Mouse (Mus musculus) MEL-GATA-1-ER (cell line): ENCODE results near the gene Nfe2l2.
"Not testable (repeated sequence)": the region's sequence is repeated elsewhere in the genome, so short reads cannot be mapped to it uniquely, and the experiment has no call there.

Source experiments
- DNase-seq: peaks from one replicate; pipeline ENCODE4 v3.0.0-alpha.2; 2012; ENCODE audit warnings: low read depth; ENCODE audit errors: extremely low read depth

Gene Nfe2l2

GRCm38 (mm10) chr2:75650437-75650836 lies 54.0 kb downstream of the Nfe2l2 start:
- DNase-seq, result no peak

DNA sequence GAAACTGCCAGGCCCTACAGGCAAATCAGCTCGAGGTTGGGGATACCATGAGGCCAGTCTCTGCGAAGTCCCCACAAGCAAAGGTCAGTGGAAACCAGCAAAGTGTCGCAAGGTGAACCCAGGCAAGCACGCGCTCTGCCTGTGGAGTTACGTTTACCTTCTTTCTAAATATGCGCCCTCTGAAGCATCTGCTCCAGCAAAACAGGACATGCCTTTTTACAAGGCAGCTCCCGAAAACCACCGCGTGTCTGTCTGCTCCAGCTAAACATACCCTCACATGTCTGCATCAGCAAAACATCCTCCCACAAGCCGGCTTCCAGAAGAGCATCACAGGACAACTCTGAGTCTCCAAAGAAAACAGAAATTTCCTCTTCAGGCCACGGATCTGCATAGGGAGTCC lies 59.2 kb downstream of the Nfe2l2 start:
- no peak for DNase-seq

GRCm38 (mm10) chr2:75643950-75644349 lies 60.5 kb downstream of the Nfe2l2 start:
- no peak for DNase-seq

DNA sequence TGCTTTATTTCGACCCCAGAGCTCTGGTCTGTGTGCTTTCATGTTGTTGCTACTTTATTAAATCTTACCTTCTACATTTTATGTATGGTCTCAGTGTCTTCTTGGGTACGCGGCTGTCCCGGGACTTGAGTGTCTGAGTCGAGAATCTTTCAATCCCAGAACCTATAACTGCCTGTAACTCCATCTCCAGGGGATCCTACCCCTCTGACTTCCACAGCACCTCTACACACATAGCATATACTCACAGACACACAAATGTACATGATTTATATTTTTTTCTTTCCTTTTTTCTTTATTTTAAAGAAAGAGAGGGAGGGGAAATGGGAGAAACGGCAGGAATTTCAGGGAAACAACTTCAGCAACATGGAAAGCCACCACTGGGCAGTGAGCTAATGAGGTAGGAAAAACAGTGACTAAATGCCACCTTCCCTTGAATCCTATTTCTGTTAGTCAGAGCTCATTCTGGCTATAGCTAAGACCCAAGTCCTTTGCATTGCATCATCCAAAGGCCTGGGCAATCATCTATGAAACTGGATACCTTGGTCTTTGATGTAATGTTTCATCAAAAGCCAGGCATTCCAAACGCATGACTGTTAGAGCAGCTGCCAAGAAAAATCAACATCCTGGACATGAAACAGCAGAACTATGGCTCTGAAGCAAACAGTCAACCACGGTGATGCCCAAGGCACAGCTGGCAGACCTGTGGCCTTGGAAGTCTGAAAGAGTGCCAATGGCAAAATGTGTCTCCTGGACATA lies 61.5 kb downstream of the Nfe2l2 start:
- DNase-seq, result no peak

- not testable (repeated sequence) for DNase-seq
Measured at GRCm38 (mm10) chr2:75642312-75642711, 62.1 kb downstream of the Nfe2l2 start.

- not testable (repeated sequence) for DNase-seq
Measured at GRCm38 (mm10) chr2:75639535-75639934, 64.9 kb downstream of the Nfe2l2 start.

GRCm38 (mm10) chr2:75637822-75638221 lies 66.6 kb downstream of the Nfe2l2 start:
- not testable (repeated sequence) for DNase-seq

DNA sequence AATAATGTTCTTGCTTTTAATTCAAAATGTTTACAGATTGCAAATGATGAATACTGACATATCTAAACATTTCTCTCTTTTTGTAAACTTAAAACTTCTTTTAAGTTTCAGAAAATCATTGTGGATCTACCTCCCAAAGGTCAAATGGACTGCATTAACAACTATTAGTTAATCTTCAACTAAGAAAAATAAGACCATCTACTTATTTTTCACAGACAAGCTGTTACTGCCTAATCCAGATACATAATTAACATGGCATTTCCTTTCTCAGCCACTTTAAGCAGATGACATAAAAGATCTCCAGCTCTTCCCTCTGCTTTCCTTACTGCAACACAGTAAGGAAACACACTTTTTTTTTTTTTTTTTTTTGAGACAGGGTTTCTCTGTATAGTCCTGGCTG lies 67.1 kb downstream of the Nfe2l2 start:
- DNase-seq, result no peak

DNA sequence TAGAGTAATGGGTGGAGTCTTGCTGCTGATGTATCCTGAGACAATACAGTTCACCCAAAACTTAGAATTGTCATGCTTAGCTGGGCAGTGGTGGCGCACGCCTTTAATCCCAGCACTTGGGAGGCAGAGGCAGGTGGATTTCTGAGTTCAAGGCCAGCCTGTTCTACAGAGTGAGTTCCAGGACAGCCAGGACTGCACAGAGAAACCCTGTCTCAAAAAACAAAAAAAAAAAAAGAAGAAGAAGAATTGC lies 67.5 kb downstream of the Nfe2l2 start:
- not testable (repeated sequence) for DNase-seq

DNA sequence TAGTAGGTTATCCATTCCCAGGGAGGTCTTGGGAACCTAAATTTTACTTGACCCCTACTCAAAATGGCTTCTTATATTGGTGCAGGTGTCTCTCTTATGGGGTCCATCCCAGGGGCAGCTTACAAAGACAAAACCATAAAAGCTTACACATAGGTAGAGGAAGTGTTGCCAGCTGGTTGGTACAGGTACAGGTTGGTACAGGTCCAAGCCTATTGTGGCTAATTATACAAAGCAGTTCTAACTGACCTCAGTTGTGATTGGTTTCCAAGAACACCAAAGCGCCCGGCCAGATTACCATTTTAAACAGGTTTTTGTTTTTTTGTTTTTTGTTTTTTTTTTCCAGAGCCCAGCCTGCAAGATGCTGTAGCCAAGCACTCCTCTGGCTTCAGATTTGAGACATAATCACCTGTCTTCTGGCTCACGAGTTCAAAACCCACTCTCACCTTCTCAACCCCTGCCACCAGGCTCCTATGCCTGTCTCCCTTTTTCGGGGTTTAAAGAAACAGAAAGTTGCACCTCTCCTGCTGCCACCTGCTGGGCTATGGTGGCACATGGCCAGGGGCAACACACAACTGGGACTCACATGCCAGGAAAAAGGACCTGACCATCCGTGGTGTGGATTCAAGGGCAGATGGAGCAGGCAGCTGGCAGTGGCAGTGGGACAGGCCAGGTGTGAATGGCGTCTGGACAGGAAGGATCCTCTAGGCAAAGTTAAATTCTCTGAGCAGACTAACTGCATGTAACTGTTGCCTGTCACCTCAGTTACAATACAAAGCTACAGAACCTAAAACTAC lies 68.0 kb downstream of the Nfe2l2 start:
- DNase-seq, result no peak

DNA sequence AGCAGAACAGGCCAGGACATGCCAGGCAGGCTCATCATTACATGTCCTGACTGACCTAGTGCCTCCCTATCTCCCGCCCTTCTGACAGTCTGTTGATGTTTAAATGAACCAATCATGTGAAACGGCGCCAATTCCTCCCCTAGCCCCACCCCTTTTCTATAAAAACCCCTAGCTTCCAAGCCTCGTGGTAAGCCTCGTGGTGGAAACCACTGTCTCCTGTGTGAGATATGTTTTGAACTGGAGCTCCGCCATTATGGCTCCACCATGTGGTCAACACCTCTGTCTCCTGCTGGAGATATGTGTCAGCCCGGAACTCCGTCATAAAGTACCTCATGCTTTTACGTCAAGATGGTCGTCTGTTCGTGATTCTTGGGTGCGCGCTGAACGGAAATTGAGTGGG lies 70.0 kb downstream of the Nfe2l2 start:
- DNase-seq, result not testable (repeated sequence)

- DNase-seq, result no peak
Measured at GRCm38 (mm10) chr2:75633784-75634183, 70.7 kb downstream of the Nfe2l2 start.

DNA sequence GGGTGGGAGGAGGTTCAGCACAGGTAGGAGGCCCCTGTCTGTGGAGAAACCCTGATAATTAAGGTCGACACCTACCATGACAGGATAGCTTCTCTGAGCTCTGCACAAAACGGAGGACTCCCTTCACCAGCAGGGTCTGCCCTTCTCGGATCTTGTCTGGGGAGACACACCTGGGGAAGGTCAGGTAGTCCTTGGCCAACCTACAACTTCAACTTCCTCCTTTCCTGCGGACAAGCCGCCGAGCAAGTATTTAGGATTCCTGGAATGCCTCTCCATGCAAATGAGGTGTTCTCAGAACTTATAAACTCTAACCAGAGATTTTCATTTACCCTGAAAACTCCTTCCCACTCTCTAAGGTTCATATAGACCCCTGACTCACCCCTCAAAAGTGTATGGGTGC lies 71.1 kb downstream of the Nfe2l2 start:
- DNase-seq, result no peak

DNA sequence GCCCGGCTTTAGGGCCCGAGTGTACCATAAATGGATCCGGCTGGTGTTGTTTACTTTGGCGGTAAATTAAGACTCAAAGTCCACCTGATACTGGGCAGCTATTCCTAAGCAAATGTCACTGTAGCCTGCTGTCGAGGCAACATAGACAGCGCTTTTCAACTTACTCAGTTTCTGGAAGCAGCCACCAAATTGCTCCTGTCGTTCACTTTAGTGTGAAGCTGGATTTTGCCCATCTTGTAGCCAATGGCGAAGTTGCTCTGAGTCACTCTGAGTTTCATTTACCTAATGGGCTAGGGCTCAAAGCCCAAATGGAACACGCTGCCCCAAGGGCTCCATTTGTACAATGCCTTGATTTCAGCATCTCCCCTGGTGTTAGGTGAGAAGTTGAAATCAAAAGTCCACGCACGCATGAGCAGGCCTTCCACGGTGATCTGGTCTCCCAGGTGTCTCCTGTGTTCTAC lies 71.7 kb downstream of the Nfe2l2 start:
- no peak for DNase-seq

- DNase-seq, result no peak
Measured at GRCm38 (mm10) chr2:75632043-75632442, 72.4 kb downstream of the Nfe2l2 start.

DNA sequence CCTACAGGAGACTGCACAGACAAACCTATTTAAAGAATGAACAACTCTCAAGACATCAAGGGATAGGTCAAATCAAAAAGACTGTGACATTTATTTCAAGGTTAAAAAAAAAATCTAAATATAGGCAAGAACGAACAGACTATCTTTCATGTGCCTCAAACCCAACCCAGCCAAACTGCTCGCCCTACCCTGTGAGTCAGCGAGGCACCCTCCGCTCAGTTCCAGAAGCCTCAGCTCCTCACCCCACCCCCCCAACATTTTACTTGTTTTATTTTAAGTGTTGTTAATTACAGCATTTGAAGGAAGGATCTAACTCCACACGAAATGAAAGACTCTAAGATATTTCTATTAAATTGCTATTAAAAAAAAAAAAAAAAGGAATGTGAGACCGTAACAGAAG lies 73.0 kb downstream of the Nfe2l2 start:
- no peak for DNase-seq

GRCm38 (mm10) chr2:75628487-75628886 lies 76.0 kb downstream of the Nfe2l2 start:
- DNase-seq, result no peak

DNA sequence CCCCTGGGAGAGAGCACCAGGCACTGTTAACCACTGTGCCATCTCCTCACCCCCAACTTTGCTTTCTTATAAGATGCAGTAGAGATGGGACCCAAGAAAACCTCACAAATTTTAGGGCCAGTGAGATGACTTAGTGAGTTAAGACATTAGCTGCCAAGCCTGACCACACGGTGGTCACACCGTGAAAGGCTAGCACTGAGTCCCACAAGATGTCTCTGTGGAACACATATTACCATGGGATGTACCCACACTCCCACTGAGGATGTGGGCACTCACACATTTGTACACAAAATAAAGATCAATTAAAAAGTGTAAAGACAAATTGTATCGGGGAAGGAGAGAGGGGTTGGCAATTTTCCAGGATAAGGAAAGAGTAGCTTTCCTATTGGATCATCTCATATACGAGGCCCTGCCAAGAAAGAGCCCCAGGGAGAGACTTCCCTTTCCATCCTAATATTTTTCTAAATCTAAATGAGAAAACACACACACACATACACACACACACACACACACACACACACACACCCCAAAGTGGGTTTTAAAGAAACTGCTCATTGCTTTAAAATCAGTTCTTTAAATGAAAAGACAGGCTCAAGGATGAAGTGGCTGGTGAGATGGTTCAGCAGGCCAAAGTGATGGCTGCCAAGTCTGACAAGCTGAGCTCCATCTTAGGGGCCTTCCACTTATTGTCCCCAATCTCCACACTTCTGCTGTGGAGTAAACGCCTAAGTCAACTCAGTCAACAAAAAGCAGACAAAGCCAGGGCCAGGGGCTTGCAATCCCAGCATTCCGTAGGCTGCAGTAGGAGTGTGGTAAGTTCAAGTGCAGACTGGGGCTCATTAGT lies 77.6 kb downstream of the Nfe2l2 start:
- no peak for DNase-seq
